Mouse (Mus musculus) hematopoietic stem cell, adult 5-6 weeks (primary cell): ENCODE data around the gene Ggnbp2. TPM values are rescaled to one million over a fixed set of nuclear protein-coding genes. Genes with fewer than 3 reads are reported as not detected.
"Not testable (repeated sequence)": the region's sequence is repeated elsewhere in the genome, so short reads cannot be mapped to it uniquely, and the experiment has no call there.

Source experiments
- ATAC-seq, 2 experiments: fragments of 125-278 bp in 1 of 2; replicated peaks in 1 of 2; 2 replicates each; pipeline ENCODE4 v1.8.0; 2016 to 2017; ENCODE audit warnings: inconsistent platforms in 2 of 2, mild to moderate bottlenecking in 2 of 2, moderate number of reproducible peaks in 2 of 2, low read depth in 1 of 2, moderate TSS enrichment in 1 of 2; ENCODE audit not compliant: low FRiP score in 2 of 2, poor library complexity in 2 of 2, severe bottlenecking in 2 of 2, insufficient read depth in 1 of 2, low TSS enrichment in 1 of 2
- total RNA-seq: library from RNA; stranded (forward); fragments of 172-1452, 232-1000 nt; gene quantifications from 2 replicates; pipeline ENCODE4 v1.2.3, GENCODE M21; 2017

The Ggnbp2 gene
- total RNA-seq, 1 experiment from 2014 or later = 163 TPM

DNA sequence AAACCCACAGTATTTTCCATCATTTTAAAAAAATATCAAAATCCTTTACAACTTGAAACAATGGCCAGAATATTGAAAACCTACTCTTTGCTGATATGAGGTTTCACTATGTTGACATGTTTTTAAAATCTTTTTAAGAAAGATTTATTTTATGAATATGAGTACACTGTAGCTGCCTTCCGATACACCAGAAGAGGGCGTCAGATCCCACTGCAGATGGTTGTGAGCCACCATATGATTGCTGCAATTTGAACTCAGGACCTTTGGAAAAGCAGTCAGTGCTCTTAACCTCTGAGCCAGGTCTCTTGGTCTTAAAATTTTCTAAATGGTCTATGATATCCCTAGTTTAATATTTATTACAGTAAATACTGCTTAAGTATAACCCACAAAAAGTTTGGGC is 31.3 kb downstream of the Ggnbp2 start:
- no peak for ATAC-seq

DNA sequence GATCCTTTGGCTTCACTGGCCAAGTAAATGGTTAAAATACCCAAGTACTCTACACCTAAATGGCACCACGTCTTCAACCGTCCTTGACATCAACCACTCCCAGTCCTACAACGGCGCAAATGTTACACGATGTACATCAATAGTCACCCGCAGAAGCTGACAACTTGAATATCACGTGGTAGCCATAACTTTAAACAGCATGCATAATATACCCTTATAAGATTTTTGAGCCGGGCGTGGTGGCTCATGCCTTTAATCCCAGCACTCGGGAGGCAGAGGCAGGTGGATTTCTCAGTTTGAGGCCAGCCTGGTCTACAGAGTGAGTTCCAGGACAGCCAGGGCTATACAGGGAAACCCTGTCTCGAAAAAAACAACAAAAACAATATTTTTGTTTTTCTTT is 41.1 kb downstream of the Ggnbp2 start:
- not testable (repeated sequence) for ATAC-seq

DNA sequence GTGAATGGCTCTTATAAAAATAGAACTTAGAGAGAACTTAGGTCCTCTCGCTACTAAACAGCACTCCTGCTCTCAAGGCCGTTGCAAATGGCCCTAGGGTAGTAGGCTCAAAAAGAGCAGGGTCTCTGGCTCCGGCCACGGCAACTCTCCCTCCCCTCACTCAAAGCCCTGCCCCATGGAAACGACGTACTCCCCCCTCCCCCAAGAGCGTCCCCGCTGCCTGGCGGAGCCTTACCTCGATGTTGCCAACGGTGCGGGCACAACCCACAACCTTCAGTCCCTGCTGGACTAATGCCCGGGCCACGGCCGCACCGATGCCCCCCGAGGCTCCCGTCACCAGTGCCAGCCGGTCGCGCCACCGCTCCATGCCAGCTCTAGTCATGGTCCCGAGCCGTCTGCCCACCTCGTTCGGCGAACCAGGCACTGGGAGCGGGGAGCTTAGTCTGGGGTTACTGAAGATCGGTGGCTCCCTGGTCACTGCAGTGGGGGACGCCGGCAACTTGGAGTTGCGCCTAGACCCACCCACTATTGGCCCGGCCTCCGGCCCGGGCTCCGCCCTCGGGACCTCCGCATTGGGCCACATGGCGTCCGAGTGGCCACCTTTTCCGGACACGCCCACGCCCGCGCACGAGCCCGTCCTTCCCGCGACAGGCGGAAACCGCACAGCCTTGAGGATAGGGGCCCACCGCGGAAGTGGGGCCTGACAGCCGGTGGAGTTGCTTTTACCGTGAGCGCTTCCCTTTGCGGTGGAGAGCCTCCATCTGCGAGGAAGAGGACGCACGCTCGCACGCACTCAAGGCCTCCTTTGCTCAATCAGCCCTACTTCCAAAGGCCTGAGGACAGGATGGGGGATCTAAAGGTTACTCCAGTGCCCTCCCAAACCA is 41.9 kb downstream of the Ggnbp2 start, which contains the start of gene Dhrs11:
Gene Dhrs11 (minus strand): TSS at position 479 of the 884 bp plus-strand sequence.
- peak; percentile 90 to 95 for ATAC-seq

DNA sequence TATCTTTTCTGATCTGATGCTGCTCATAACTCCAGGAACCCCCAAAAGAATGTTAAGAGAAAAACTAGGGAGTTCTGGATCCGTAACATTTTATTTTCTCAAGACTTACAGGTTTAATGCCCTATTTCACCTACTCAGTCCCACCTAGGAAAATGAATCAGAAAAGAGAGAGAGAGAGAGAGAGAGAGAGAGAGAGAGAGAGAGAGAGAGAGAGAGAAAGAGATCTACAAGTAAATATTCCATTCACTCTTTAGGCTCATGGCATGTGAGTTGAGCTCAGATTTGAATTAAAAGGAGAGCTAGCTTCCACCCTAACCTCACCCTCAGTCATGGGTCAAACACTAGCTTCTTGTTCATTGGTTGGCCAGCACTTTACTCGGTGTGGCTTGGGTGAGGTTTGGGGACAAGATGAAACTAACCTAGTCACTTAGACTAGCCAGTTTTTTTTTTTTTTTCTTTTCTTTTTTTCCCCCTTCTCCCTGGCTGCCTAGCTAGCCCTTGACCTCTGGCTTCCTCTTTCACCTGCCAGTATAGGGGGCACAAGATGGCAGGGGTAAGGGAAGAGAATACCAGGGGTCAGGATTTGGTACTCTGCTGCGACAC is 42.6 kb downstream of the Ggnbp2 start:
- ATAC-seq = no peak

DNA sequence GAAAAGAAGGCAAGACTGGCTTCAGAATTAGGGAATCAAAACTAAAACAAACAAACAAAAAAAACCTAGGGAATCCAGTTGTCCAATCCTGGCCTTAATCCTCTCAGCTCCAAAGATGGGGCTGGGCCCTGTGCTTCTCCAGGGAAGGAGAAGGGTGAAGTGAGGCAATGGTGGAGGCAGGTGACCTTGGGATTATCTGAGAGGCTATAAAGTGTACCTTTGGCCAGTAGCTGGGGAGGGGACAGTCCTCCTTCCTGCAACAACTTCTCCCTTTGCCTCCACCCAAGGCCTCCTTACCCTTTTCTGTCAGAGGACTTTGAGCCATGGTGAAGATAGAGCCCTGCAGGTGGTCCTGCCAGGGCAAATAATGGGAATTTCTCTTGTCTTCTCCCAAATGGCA is 43.1 kb downstream of the Ggnbp2 start:
- no peak for ATAC-seq

DNA sequence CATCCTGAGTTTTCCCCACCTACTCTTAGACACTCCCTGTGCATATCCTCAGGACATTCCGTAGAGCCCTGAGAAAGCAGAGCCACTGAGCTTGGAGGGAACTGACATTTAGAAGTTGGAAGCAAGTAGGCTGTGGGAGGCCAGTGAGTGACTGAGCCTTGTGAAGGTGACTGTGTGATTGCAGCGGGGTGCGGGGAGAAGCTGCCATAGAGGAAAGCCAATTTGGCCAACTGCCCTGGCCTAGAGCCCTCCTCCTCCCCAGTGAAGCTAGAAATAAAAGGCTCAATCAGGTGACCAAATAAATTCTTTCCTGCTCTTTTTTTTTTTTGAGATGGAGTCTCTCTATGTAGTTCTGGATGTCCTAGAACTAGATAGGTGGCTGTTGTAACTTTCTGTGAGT is 44.4 kb downstream of the Ggnbp2 start:
- ATAC-seq = no peak

DNA sequence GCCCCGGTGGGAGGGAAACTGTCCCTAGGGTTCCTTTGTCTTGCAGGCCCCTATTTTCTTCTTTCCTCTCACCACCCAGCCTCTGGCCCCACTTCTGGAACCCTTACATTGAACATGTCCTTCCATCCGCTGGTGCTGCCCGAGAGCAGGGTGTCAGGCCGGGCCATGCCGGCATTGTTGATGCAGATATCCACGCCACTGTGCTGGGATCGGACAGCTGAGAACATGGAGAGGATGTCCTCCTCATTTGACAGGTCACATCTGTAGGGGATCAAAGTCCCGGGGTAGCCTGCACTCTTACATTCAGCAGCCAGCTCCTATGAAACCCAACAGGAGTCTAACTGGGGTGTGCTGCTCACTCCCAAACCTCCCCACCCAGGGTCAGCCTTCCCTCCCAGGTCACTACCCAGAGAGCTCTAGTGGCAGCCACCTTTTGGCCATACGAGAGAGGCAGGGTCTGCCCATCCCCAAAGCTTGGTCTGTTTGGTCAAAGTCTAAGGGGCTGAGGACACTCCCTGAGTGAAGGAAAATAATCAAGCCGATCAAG is 45.3 kb downstream of the Ggnbp2 start:
- ATAC-seq = no peak

DNA sequence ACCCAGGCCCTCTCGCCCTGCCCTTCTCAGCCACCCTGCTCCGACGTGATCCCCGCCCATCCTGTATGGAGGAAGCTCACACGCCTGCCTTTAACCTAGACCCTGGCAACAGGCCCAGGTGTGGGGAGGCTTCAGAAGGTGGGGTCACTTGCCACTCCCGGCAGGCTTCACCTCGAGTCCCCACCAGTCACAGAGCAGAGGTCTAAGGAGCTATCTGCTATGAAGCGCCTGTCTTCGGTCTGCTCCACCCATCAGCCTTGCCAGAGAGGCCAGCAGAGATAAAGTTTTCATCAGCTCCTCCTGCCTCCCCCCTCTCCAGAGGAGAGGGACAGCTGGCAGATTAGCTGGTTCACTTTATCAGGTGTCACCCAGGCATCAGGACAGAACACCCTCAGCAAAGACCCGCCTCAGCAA is 47.1 kb downstream of the Ggnbp2 start:
- peak in 1 of 2 experiments; percentile 8; a peak in 2 of 4 replicates for ATAC-seq

DNA sequence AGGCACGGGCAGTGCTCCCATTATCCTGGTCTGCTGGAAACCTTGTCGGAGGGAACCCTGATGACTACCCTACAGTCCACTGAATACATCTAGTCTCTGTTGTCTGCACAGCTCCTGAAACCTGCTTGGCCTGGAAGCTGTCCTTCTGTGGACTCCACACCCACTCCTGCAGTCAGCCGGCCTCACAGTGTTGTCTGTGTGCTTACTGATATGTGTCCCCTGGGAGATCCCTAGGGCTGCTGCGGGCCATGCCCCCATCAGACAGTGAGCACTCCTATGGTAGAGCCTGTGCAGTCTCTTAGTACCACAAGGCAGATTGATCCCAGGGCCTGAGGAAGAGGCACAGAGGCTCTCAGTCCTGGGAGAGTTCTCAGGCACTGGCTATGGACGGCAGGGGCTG is 48.1 kb downstream of the Ggnbp2 start:
- no peak for ATAC-seq

DNA sequence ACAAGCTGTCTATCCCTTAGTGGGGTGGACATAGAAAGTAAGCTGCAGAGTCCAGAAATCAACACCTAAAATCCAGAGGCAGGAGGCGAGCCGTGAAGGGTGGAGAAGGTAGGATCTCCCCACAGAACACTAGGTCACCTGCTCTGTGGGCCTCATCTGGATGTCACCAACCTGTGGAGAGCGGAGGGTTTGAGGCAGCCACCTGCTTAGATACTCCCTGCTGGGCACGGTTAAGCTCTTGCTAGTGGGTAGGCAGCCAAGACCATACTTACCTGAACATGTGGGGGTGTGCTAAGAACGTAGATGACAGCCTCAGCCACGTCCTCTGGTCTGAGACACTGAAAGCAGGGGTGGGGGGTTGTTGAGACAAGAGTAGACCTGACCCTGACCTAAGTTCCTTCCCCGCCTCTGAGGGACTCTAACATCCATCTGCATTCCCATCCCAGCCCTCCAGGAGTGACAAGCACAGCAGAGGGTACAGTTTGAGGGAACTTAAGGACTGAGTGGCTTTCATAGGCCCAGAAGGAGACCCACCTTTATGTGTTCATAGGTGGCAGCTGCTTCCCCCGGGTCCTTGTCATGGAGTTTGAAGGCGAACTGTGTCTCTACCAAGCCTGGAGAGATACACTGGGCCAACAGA is 49.4 kb downstream of the Ggnbp2 start:
- no peak for ATAC-seq

DNA sequence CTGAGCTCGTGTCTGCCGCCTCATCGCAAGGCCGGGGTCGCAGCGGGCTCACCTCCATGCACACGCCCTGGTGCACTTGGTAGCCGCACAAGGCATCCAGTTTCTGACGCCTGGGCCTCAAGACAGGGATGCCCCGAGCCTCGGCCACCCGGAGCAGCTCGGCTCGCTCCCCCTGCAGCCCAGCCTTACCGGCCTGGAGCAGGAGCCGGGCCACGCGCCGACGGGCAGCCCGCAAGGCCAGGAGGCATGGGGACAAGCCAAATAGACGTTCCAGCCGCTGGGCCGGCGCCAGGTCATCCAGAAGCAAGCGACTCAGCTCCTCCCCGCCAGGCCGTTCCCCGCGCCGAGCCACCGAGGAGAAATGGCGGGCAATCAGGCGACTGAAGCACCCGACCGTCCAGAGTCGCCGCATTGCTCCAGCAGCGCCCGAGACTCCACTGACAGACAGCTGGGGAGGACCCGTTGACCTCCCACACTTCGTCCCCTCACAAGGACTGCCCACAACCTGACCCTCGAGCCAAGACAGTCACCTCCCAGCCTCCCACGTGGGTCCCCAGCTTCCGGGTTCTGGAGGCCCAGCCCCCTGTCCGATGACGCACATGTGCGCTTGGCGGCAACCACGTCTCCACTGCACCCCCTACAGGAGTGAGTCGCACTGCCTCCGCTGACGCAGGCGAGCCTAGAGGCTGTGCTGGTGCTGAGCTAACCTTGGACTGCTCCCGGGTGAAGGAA is 51.5 kb downstream of the Ggnbp2 start, which contains the start of gene Mrm1:
Gene Mrm1 (minus strand): TSS at position 555 of the 732 bp plus-strand sequence.
- ATAC-seq = peak; percentile 85 to 86

DNA sequence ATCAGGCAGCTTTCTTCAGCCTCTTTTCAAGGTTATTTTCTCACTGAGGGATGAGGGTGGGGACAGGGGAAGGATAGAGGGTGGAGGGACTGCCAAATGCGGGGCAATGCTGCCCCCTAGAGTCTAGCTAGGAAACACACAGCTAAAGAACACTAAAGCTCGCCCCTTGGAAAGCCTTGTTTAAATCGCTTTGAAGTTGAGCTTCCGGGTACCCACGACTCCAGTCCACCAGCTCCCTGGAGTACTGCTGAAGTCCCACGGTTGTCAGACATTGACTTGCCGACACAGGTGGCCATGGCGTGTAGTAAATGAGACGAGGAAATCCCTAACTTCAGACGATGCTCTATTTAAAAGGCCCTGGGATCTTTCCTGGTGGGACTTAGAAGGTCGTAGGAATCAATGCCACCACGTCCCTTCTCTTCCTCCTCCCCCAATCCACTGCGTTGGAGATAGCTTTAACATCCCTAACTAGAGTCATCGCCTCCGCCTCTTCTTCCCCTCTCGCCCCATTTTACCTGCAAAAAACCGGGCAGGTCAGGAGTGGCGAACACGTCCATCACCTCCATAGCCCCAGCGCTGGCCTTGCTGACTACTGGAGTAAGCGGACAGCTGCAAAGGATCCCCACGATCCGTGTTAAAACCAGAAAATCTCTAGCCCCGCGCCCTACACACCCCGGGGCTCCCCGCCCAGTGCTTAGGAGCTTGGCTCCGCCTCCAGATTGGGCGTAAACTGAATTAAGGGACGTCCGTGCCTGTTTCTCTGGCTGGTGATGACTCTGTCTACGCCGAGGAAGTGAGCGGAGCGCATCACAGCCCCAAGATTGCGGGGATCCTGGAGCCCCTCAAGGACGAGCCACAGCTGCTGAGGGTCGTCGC is 52.3 kb downstream of the Ggnbp2 start:
- peak; percentile 54 to 55 for ATAC-seq

DNA sequence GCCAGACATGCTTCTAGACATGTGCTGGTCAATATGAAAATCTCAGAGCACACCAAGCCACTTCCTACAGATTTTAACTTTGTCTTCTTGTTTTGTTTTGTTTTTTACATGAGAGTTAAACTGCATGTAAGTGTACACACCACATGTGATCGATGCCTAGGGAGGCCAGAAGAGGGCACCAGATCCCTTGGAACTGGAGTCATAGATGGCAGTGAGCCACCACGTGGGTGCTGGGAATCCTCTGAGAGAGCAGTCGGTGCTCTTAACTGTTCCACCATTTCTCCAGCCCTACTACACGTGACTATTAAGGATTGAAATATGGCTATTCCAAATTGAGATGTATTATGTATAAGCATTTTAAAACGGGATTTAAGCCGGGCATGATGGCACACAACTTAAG is 53.3 kb downstream of the Ggnbp2 start:
- ATAC-seq = no peak

DNA sequence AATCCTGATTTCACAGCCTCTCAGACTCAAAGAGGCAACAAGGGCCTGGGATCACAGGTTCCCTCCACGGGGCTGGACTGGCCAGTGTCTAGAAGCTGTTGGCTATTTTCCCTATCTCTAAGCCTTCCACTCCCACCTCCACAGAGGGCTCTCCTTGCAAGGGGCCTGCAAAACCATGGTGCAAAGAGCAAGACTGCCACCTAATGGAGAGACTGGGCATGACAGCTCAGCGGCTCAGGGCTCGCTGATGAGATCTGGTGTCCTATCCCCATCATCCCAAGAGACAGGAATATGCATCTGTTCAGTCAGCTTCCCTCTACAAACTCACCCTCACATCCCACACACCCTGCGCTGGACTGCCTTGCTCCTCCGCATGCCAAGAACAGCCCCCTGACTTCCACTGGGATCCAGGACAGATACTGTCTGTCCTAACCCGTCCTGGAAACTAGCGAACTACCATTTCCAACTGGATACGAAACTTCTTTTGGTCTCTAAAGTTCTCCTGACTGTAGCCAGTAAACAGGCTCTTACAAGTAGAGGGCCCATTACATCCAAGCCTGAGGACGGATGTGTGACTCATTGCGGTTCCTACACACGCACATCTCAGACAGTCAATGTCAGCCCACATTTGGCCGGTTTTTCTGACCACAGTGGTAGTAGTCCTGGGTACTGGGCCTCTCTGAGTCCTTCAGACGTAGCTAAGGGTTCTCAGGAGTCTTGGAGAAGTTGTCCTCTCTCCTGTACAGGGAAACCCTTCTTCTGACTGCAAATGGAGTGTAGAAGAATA is 56.7 kb downstream of the Ggnbp2 start:
- ATAC-seq = peak; percentile 60 to 71

DNA sequence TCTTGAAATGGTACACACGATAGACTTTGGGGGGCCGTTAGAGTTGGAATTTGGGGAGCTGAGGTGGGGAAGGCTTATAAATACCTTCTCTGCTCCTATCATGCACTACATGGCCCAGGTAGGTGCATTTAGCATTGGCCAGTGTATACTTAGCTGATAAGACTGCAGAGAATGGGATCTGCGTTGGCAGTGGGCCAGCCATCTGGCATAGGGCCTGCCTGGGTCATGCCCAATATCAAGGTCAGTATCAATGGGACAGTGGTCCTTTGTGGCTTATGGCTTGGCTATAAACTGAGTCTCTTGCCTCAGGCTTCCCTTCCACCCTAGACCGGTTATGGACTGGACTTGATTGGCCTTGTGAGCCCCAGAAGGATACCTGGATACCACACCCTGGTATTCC is 66.2 kb downstream of the Ggnbp2 start:
- no peak for ATAC-seq
